Mouse (Mus musculus): ENCODE measurements at regions not wholly inside any gene's neighbourhood (a gene's known extent, or its start where the extent isn't known, plus 50 kb on each side); places are given as distances from the start of the nearest gene placed in this dataset.

DNA sequence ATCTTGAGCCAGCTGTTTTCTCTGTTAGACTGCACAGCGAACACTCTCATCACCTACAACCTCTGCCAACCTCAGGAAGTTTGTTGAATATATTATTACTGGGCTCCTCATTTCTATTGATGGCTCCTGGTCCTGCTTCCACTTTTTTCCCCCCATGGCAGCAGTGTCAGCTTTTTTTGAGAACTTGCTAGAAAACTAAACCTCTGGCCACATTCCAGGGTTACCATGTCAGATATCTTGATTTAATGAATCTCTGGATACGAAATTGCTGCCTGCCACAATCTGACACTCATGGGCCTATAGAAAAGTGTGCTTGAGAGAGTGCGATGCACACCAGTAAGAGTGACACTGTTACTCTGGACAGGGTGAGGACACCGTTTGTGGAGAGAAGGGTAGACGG lies 170.6 kb upstream of the Slc25a13 start:
- TF ChIP-seq POLR2A (IDR thresholded peaks at IDR 0.05; ENCODE audit: extremely low read depth, insufficient read depth, low read length) (no peak), CTCF (IDR thresholded peaks at IDR 0.05; ENCODE audit: low read depth, low read length) (no peak)
